Mouse (Mus musculus): ENCODE measurements around the gene Hectd4. TPM values are rescaled to one million over a fixed set of nuclear protein-coding genes. Genes with fewer than 3 reads are reported as not detected.

The Hectd4 gene
- total and polyA plus RNA-seq, 3 experiments: 2.1 to 7.8 (median 6.0) TPM

DNA sequence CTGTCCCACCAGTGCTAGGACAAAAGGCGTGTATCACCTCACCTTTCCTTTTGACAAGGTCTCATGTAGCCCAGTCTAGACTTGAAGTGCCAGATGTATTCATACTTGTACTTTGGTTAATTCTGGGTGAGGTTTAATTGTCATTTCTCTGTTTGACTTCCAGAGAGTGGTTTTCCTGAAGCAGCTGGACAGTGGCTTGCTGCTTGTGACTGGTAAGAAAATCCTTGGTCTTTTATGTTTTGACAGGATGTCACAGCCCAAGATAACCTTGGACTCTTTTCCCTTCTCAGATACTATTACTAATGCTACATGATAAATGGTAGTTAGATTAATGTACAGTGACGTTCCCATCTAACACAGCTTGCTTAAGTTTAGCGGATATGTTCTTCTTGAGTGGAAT lies 13.0 kb upstream of the Hectd4 start:
- Histone ChIP-seq H3K9ac (ENCODE audit: insufficient read depth, low read depth) (peak overlapping the region; percentile 78; the same call in 1 of the 2 replicates), H3K4me3 (replicated peaks in 1 of 3; ENCODE audit: low read depth in 2 of 3, low read length in 2 of 3, poor library complexity in 1 of 3) (peak overlapping the region in 2 of 3 experiments; percentile 53 to 85), H3K36me3 (replicated peaks in 1 of 2; ENCODE audit: control insufficient read depth in 1 of 2, insufficient read depth in 1 of 2, low read length in 1 of 2) (peaks cover 62 to 69% of the 10 kb centered on the region in 2 experiments), H3K9me3 (replicated peaks; ENCODE audit: low read length) (peaks cover 1% of the 10 kb centered on the region), H3K4me1 (ENCODE audit: control insufficient read depth in 1 of 2, insufficient read depth in 2 of 2) (peaks cover 13 to 41% of the 10 kb centered on the region in 2 experiments), H3K79me2 (replicated peaks; ENCODE audit: control insufficient read depth, extremely low read depth, insufficient read depth, poor library complexity, severe bottlenecking) (peaks cover 46% of the 10 kb centered on the region), H3K27ac (ENCODE audit: insufficient read depth, low read depth) (peak overlapping the region; percentile 15; the same call in 1 of the 2 replicates), H3K27me3 (replicated peaks) (no peaks in the 10 kb centered on the region), H3K4me2 (ENCODE audit: insufficient read depth, low read depth, poor library complexity, severe bottlenecking) (peak overlapping the region; percentile 94)
- no peak for TF ChIP-seq MAZ (IDR thresholded peaks at IDR 0.05; ENCODE audit: low read depth, low read length)
- 0 out of 2 replicates have a peak, but pooled peaks have one; percentile 19 for TF ChIP-seq ZMIZ1 (IDR thresholded peaks at IDR 0.05; ENCODE audit: low read depth, low read length)
- DNase-seq (ENCODE audit: extremely low read depth): no peak
- in situ Hi-C loops (cut with MboI; ENCODE audit: low pct_ligation_motif_present, low pct_unique_long_range_greater_than_20kb, low sequenced_read_pairs): loop anchor here (10.0 kb wide), 1 partner anchor 168 kb away; no protein-coding TSS in a partner anchor
- dilution Hi-C loops (cut with MboI; ENCODE audit: extremely low pct_ligation_motif_present, extremely low pct_unique_long_range_greater_than_20kb, low sequenced_read_pairs): no loop called here

DNA sequence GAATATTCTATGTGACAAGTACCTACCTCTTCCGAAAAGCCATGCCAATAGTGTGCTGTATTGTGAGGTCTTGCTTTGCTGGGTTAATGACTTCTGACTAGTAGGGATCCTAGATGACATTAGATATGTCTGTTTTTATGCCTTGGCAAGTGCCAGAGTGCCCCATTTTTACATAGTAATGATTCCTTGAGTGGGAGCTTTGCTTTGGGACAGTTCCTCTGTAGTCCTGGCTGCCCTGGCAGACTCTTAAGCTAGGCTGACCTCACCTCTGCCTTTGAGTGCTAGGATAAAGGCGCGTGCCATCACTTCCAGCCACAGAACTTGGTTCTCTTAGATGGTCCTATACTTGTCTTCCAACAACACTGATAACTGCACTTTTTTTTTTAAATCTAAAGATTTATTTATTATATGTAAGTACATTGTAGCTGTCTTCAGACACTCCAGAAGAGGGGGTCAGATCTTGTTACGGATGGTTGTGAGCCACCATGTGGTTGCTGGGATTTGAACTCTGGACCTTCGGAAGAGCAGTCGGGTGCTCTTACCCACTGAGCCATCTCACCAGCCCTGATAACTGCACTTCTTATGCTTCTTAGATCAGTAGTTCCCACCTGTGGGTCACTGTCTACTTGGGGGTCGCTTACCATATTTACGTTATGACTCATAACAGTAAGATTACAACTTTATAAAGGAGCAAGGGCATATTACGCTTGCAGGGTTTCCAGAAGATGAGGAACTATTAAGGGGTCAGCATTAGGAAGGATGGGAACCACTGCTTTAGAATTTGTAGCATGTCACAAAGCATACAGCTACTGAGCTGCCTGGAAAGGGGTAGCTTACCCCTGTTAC lies 10.0 kb upstream of the Hectd4 start:
- Histone ChIP-seq H3K9ac (ENCODE audit: insufficient read depth, low read depth) (no peak overlapping the region), H3K4me3 (replicated peaks in 1 of 3; ENCODE audit: low read depth in 2 of 3, low read length in 2 of 3, poor library complexity in 1 of 3) (no peak overlapping the region), H3K36me3 (replicated peaks in 1 of 2; ENCODE audit: control insufficient read depth in 1 of 2, insufficient read depth in 1 of 2, low read length in 1 of 2) (peaks cover 71 to 86% of the 10 kb centered on the region in 2 experiments), H3K27me3 (replicated peaks) (no peaks in the 10 kb centered on the region), H3K4me1 (ENCODE audit: control insufficient read depth in 1 of 2, insufficient read depth in 2 of 2) (peaks cover 13 to 38% of the 10 kb centered on the region in 2 experiments), H3K79me2 (replicated peaks; ENCODE audit: control insufficient read depth, extremely low read depth, insufficient read depth, poor library complexity, severe bottlenecking) (peaks cover 40% of the 10 kb centered on the region), H3K4me2 (ENCODE audit: insufficient read depth, low read depth, poor library complexity, severe bottlenecking) (no peak overlapping the region), H3K27ac (ENCODE audit: insufficient read depth, low read depth) (no peak overlapping the region), H3K9me3 (replicated peaks; ENCODE audit: low read length) (peaks cover 6% of the 10 kb centered on the region)
- dilution Hi-C loops (cut with MboI; ENCODE audit: extremely low pct_ligation_motif_present, extremely low pct_unique_long_range_greater_than_20kb, low sequenced_read_pairs) (no loop called here), in situ Hi-C loops (cut with MboI; ENCODE audit: low pct_ligation_motif_present, low pct_unique_long_range_greater_than_20kb, low sequenced_read_pairs) (loop anchor here (10.0 kb wide), 1 partner anchor 165 kb away; no protein-coding TSS in a partner anchor)
- no peak for DNase-seq (ENCODE audit: extremely low read depth)
- TF ChIP-seq EP300 (IDR thresholded peaks at IDR 0.05; ENCODE audit: low read length) (no peak), ZNF384 (IDR thresholded peaks at IDR 0.05; ENCODE audit: low read depth, low read length) (no peak), TBP (conservative IDR thresholded peaks at IDR 0.05; ENCODE audit: low read depth, low read length) (no peak), E2F4 (IDR thresholded peaks at IDR 0.05; ENCODE audit: insufficient replicate concordance, low read depth, low read length) (no peak), MAFK (IDR thresholded peaks at IDR 0.05; ENCODE audit: insufficient replicate concordance, low read length) (no peak), NRF1 (IDR thresholded peaks at IDR 0.05; ENCODE audit: low read depth, low read length) (no peak), ETS1 (conservative IDR thresholded peaks at IDR 0.05; ENCODE audit: low read depth, low read length) (no peak), NELFE (IDR thresholded peaks at IDR 0.05; ENCODE audit: low read depth, low read length) (no peak), HCFC1 (IDR thresholded peaks at IDR 0.05; ENCODE audit: low read depth, low read length) (no peak), ZMIZ1 (IDR thresholded peaks at IDR 0.05; ENCODE audit: low read depth, low read length) (peak; percentile 68; the same call in 1 of the 2 replicates), POLR2AphosphoS2 (IDR thresholded peaks at IDR 0.05; ENCODE audit: low read depth, low read length) (peak; percentile 93; the same call in 1 of the 2 replicates)
